Mouse (Mus musculus) liver, embryonic 14.5 days (tissue): ENCODE measurements around the gene Heph.

Experiments
- CTCF ChIP-seq: IDR thresholded peaks from 2 replicates; pipeline ENCODE4 v1.5.1; 2016; ENCODE audit warnings: antibody characterized with exemption, low read depth, control low read depth
- EP300 ChIP-seq: IDR thresholded peaks from 2 replicates; pipeline ENCODE4 v1.6.1; 2016; ENCODE audit warnings: antibody characterized with exemption, low read depth

DNA sequence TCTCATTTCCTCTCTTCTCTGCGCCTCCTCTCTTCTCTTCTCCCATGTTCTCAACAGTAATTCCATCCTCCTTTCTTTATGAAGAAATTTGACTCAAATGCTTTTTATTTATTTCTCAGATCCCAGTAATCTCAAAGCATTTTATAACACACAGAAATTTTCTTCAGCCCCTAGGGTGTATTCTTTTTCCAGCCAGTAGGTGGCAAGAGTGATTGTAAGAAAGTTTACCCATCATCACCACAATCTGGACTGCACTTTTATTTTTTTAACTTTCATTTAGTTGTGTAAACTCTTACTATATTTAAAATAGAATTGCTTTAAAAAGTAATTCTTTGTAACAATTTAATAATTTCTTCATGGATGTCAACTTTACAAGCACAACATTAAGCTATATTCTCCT, 46.4 kb downstream of the Heph start:
- no peak for TF ChIP-seq CTCF
- no peak for TF ChIP-seq EP300
